Mouse (Mus musculus): Measurements from ENCODE around the gene Retreg1. TPM values are rescaled to one million over a fixed set of nuclear protein-coding genes. Genes with fewer than 3 reads are reported as not detected.

Retreg1 gene
- polyA plus RNA-seq, 1 experiment = 8.3 TPM

- WGBS = 32% methylated on average over 14 of the region's 14 CpGs
- TF ChIP-seq POLR2A (IDR thresholded peaks at IDR 0.05; ENCODE audit: control insufficient read depth, extremely low read depth, insufficient read depth, low read length, poor library complexity) = no peak
- no peak for TF ChIP-seq CTCF (IDR thresholded peaks at IDR 0.05; ENCODE audit: borderline replicate concordance, control insufficient read depth, extremely low read depth, insufficient read depth, low read length, poor library complexity)
- no peaks in the 10 kb centered on the region for H3K36me3 ChIP-seq (ENCODE audit: control insufficient read depth, insufficient read depth, low read length)
- no peak for DNase-seq
- no peaks in the 10 kb centered on the region for H3K27me3 ChIP-seq (ENCODE audit: control insufficient read depth, insufficient read depth, low read length)
- H3K4me1 ChIP-seq (replicated peaks; ENCODE audit: control insufficient read depth, insufficient read depth, low read length) = no peaks in the 10 kb centered on the region
- no peak overlapping the region for H3K4me3 ChIP-seq (ENCODE audit: control insufficient read depth, insufficient read depth, low read length)
- no peak overlapping the region for H3K27ac ChIP-seq (ENCODE audit: control insufficient read depth, insufficient read depth, low read length)
Observed at GRCm38 (mm10) chr15:26015979-26016665, 173.1 kb downstream of the Retreg1 start.

- WGBS = 88% methylated on average over 8 of the region's 8 CpGs
Observed at GRCm38 (mm10) chr15:26021721-26022120, 178.7 kb downstream of the Retreg1 start.

GRCm38 (mm10) chr15:26022636-26023035, 179.7 kb downstream of the Retreg1 start:
- no peaks in the 10 kb centered on the region for H3K4me1 ChIP-seq (replicated peaks; ENCODE audit: control insufficient read depth, insufficient read depth, low read length)
- WGBS = 96% methylated on average over 5 of the region's 5 CpGs
- H3K27me3 ChIP-seq (ENCODE audit: control insufficient read depth, insufficient read depth, low read length) = no peaks in the 10 kb centered on the region
- H3K4me3 ChIP-seq (ENCODE audit: control insufficient read depth, insufficient read depth, low read length) = no peak overlapping the region
- H3K36me3 ChIP-seq (ENCODE audit: control insufficient read depth, insufficient read depth, low read length) = no peaks in the 10 kb centered on the region
- no peak for DNase-seq
- no peak overlapping the region for H3K27ac ChIP-seq (ENCODE audit: control insufficient read depth, insufficient read depth, low read length)
- TF ChIP-seq POLR2A (IDR thresholded peaks at IDR 0.05; ENCODE audit: control insufficient read depth, extremely low read depth, insufficient read depth, low read length, poor library complexity) (no peak), CTCF (IDR thresholded peaks at IDR 0.05; ENCODE audit: borderline replicate concordance, control insufficient read depth, extremely low read depth, insufficient read depth, low read length, poor library complexity) (no peak)

More at GRCm38 (mm10) chr15:26021721-26022120, 178.7 kb downstream of the Retreg1 start:
- Histone ChIP-seq H3K4me1 (replicated peaks; ENCODE audit: control insufficient read depth, insufficient read depth, low read length) (no peaks in the 10 kb centered on the region), H3K36me3 (ENCODE audit: control insufficient read depth, insufficient read depth, low read length) (no peaks in the 10 kb centered on the region), H3K27me3 (ENCODE audit: control insufficient read depth, insufficient read depth, low read length) (no peaks in the 10 kb centered on the region), H3K27ac (ENCODE audit: control insufficient read depth, insufficient read depth, low read length) (no peak overlapping the region), H3K4me3 (ENCODE audit: control insufficient read depth, insufficient read depth, low read length) (no peak overlapping the region)
- TF ChIP-seq POLR2A (IDR thresholded peaks at IDR 0.05; ENCODE audit: control insufficient read depth, extremely low read depth, insufficient read depth, low read length, poor library complexity) = no peak
- TF ChIP-seq CTCF (IDR thresholded peaks at IDR 0.05; ENCODE audit: borderline replicate concordance, control insufficient read depth, extremely low read depth, insufficient read depth, low read length, poor library complexity) = no peak
- DNase-seq = no peak

Other genes with a start within 250 kb of the Retreg1 start
- gene Myo10, start 220.7 kb upstream of the Retreg1 start, polyA plus RNA-seq (2012; rRNA removed) = 26.1 and 29.9 TPM in 2 replicates
- 20.6 and 24.0 TPM in 2 replicates for gene Zfp622, start 141.2 kb downstream of the Retreg1 start, polyA plus RNA-seq (2012; rRNA removed)